Mouse (Mus musculus) liver, embryonic 14.5 days (tissue): ENCODE measurements around the gene Efnb3.

Source experiments
- CTCF ChIP-seq: IDR thresholded peaks from 2 replicates; pipeline ENCODE4 v1.5.1; 2016; ENCODE audit warnings: antibody characterized with exemption, low read depth, control low read depth
- EP300 ChIP-seq: IDR thresholded peaks from 2 replicates; pipeline ENCODE4 v1.6.1; 2016; ENCODE audit warnings: antibody characterized with exemption, low read depth

GRCm38 (mm10) chr11:69551310-69551709 is 8.7 kb downstream of the Efnb3 start:
- TF ChIP-seq CTCF (no peak), EP300 (no peak)
